Mouse (Mus musculus): ENCODE measurements around the gene Zfp536. TPM values are rescaled to one million over a fixed set of nuclear protein-coding genes. Genes with fewer than 3 reads are reported as not detected.

The Zfp536 gene
- total and polyA plus RNA-seq, 3 experiments, result not detected

GRCm38 (mm10) chr7:37770400-37771050 lies 2.9 kb downstream of the Zfp536 start:
- DNase-seq (ENCODE audit: extremely low read depth), result no peak
- no peaks in the 10 kb centered on the region for H3K79me2 ChIP-seq (replicated peaks; ENCODE audit: control insufficient read depth, extremely low read depth, insufficient read depth, poor library complexity, severe bottlenecking)
- TF ChIP-seq PAX5 (IDR thresholded peaks at IDR 0.05; ENCODE audit: low read length) (no peak), USF2 (conservative IDR thresholded peaks at IDR 0.05; ENCODE audit: low read depth, low read length) (no peak), CHD2 (IDR thresholded peaks at IDR 0.05; ENCODE audit: low read length) (no peak), ZMIZ1 (IDR thresholded peaks at IDR 0.05; ENCODE audit: low read depth, low read length) (no peak), POLR2A (IDR thresholded peaks at IDR 0.05; ENCODE audit: low read depth, low read length) (no peak), BHLHE40 (IDR thresholded peaks at IDR 0.05; ENCODE audit: low read depth, low read length) (no peak), KAT2A (IDR thresholded peaks at IDR 0.05; ENCODE audit: insufficient replicate concordance, low read length) (no peak), MAX (IDR thresholded peaks at IDR 0.05; ENCODE audit: low read length) (no peak), NRF1 (IDR thresholded peaks at IDR 0.05; ENCODE audit: low read depth, low read length) (no peak), HCFC1 (IDR thresholded peaks at IDR 0.05; ENCODE audit: low read depth, low read length) (no peak), RCOR1 (conservative IDR thresholded peaks at IDR 0.05; ENCODE audit: low read depth, low read length) (no peak), RAD21 (IDR thresholded peaks at IDR 0.05; ENCODE audit: low read depth, low read length) (no peak)
- H3K27ac ChIP-seq (ENCODE audit: insufficient read depth, low read depth), result no peak overlapping the region
- in situ Hi-C loops (cut with MboI; ENCODE audit: low pct_ligation_motif_present, low pct_unique_long_range_greater_than_20kb, low sequenced_read_pairs), result no loop called here
- H3K9me3 ChIP-seq (replicated peaks; ENCODE audit: low read length), result peaks cover 79% of the 10 kb centered on the region
- no peak overlapping the region for H3K4me3 ChIP-seq (replicated peaks in 1 of 3; ENCODE audit: low read depth in 2 of 3, low read length in 2 of 3, poor library complexity in 1 of 3)
- no peaks in the 10 kb centered on the region for H3K27me3 ChIP-seq (replicated peaks)
- dilution Hi-C loops (cut with MboI; ENCODE audit: extremely low pct_ligation_motif_present, extremely low pct_unique_long_range_greater_than_20kb, low sequenced_read_pairs), result no loop called here
- H3K9ac ChIP-seq (ENCODE audit: insufficient read depth, low read depth), result no peak overlapping the region
- no peaks in the 10 kb centered on the region for H3K4me1 ChIP-seq (ENCODE audit: control insufficient read depth in 1 of 2, insufficient read depth in 2 of 2)
- H3K36me3 ChIP-seq (replicated peaks in 1 of 2; ENCODE audit: control insufficient read depth in 1 of 2, insufficient read depth in 1 of 2, low read length in 1 of 2), result no peaks in the 10 kb centered on the region
- H3K4me2 ChIP-seq (ENCODE audit: insufficient read depth, low read depth, poor library complexity, severe bottlenecking), result no peak overlapping the region

GRCm38 (mm10) chr7:37769526-37770399 lies 3.7 kb downstream of the Zfp536 start:
- no peak overlapping the region for H3K4me3 ChIP-seq (replicated peaks in 1 of 3; ENCODE audit: low read depth in 2 of 3, low read length in 2 of 3, poor library complexity in 1 of 3)
- no peak for DNase-seq (ENCODE audit: extremely low read depth)

More at GRCm38 (mm10) chr7:37769526-37770399, 3.7 kb downstream of the Zfp536 start:
- Histone ChIP-seq H3K9me3 (replicated peaks; ENCODE audit: low read length) (peaks cover 82% of the 10 kb centered on the region), H3K79me2 (replicated peaks; ENCODE audit: control insufficient read depth, extremely low read depth, insufficient read depth, poor library complexity, severe bottlenecking) (no peaks in the 10 kb centered on the region), H3K36me3 (replicated peaks in 1 of 2; ENCODE audit: control insufficient read depth in 1 of 2, insufficient read depth in 1 of 2, low read length in 1 of 2) (no peaks in the 10 kb centered on the region), H3K27ac (ENCODE audit: insufficient read depth, low read depth) (no peak overlapping the region), H3K27me3 (replicated peaks) (no peaks in the 10 kb centered on the region), H3K4me2 (ENCODE audit: insufficient read depth, low read depth, poor library complexity, severe bottlenecking) (no peak overlapping the region), H3K4me1 (ENCODE audit: control insufficient read depth in 1 of 2, insufficient read depth in 2 of 2) (no peaks in the 10 kb centered on the region), H3K9ac (ENCODE audit: insufficient read depth, low read depth) (no peak overlapping the region)
- in situ Hi-C loops (cut with MboI; ENCODE audit: low pct_ligation_motif_present, low pct_unique_long_range_greater_than_20kb, low sequenced_read_pairs), result no loop called here
- dilution Hi-C loops (cut with MboI; ENCODE audit: extremely low pct_ligation_motif_present, extremely low pct_unique_long_range_greater_than_20kb, low sequenced_read_pairs), result no loop called here
- no peak for TF ChIP-seq IRF4 (IDR thresholded peaks at IDR 0.05; ENCODE audit: low read depth, low read length)
- no peak for TF ChIP-seq SIN3A (IDR thresholded peaks at IDR 0.05; ENCODE audit: low read length)
- no peak for TF ChIP-seq NRF1 (IDR thresholded peaks at IDR 0.05; ENCODE audit: low read depth, low read length)
- TF ChIP-seq GABPA (IDR thresholded peaks at IDR 0.05; ENCODE audit: insufficient replicate concordance, low read depth, low read length), result no peak
- no peak for TF ChIP-seq MAFK (IDR thresholded peaks at IDR 0.05; ENCODE audit: insufficient replicate concordance, low read length)
- no peak for TF ChIP-seq USF2 (conservative IDR thresholded peaks at IDR 0.05; ENCODE audit: low read depth, low read length)
- no peak for TF ChIP-seq SMC3 (IDR thresholded peaks at IDR 0.05; ENCODE audit: low read depth, low read length)
- no peak for TF ChIP-seq TBP (conservative IDR thresholded peaks at IDR 0.05; ENCODE audit: low read depth, low read length)
- no peak for TF ChIP-seq MYC (IDR thresholded peaks at IDR 0.05; ENCODE audit: low read depth, low read length)
- TF ChIP-seq CTCF (conservative IDR thresholded peaks at IDR 0.05 in 1 of 2, IDR thresholded peaks at IDR 0.05 in 1 of 2; ENCODE audit: low read depth in 2 of 2, low read length in 2 of 2), result no peak
- no peak for TF ChIP-seq HCFC1 (IDR thresholded peaks at IDR 0.05; ENCODE audit: low read depth, low read length)
- no peak for TF ChIP-seq ZC3H11A (IDR thresholded peaks at IDR 0.05; ENCODE audit: low read depth, low read length)
- no peak for TF ChIP-seq ZMIZ1 (IDR thresholded peaks at IDR 0.05; ENCODE audit: low read depth, low read length)
- TF ChIP-seq POLR2A (IDR thresholded peaks at IDR 0.05; ENCODE audit: low read depth, low read length), result no peak

Measured in CH12.LX (cell line).